Mouse (Mus musculus): ENCODE measurements around the gene Tspyl3. TPM values are rescaled to one million over a fixed set of nuclear protein-coding genes. Genes with fewer than 3 reads are reported as not detected.
"Not testable (repeated sequence)": the region's sequence is repeated elsewhere in the genome, so short reads cannot be mapped to it uniquely, and the experiment has no call there.

Gene Tspyl3
- polyA plus RNA-seq (2014; fragmentation: Nextera tagmentation; extraction: Ambion mirVana) = 23.5 and 27.6 TPM in 2 replicates

DNA sequence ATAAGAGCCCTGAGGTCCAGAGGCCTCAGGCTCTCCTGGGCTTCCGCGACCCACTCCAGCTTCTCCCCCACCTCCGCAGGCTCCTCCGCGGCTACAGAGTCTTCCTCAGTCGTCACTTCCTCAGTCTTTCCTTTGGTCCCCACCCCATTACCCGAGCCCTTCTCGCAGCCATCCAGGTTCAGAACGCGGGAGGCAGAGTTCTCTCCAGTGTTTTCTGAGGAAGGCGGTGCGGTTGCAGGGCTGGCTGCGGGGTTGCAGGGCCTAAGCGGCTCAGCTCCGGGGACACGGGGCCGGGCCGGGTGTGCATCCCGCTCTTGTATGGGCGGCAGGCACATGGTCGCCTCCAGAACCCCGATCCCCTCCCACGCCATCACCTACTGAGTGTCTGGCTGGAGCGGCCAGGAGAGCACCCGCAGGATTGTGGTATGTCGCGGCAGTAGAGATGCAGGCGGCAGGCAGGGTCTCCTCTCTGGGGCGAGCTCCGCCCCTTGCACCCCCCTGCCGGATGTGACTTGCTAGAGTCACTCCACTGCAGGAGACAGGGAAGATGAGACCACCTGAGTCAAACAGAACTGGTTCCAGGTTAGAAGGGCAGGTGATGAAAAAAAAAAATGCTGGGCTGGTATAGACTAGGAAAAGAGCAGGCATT lies at the start of gene Tspyl3:
Gene Tspyl3 (minus strand): TSS at position 496 of the 649 bp plus-strand sequence.
- no peaks in the 10 kb centered on the region for H3K9me3 ChIP-seq (replicated peaks; ENCODE audit: control insufficient read depth, low read length)
- peak; percentile 86 for ATAC-seq
- H3K9ac ChIP-seq (ENCODE audit: low read length) = peak within 1 kb of the TSS; percentile 75
- peak within 1 kb of the TSS; percentile 58 for H3K4me2 ChIP-seq (ENCODE audit: low read length)
- no peaks in the 10 kb centered on the region for H3K27me3 ChIP-seq (replicated peaks; ENCODE audit: control insufficient read depth, insufficient read depth, low read length)
- WGBS = 5% methylated on average over 31 of the region's 31 CpGs
- peak; percentile 60 for DNase-seq (ENCODE audit: low spot score)
- H3K36me3 ChIP-seq (ENCODE audit: control insufficient read depth, insufficient read depth, low read length) = peaks cover 30% of the 10 kb centered on the region
- peak within 1 kb of the TSS; percentile 65 for H3K27ac ChIP-seq (ENCODE audit: low read depth, low read length)
- peak within 1 kb of the TSS; percentile 48 for H3K4me3 ChIP-seq (ENCODE audit: low read depth, low read length)
- no peaks in the 10 kb centered on the region for H3K4me1 ChIP-seq (ENCODE audit: control insufficient read depth, insufficient read depth, low read length)

DNA sequence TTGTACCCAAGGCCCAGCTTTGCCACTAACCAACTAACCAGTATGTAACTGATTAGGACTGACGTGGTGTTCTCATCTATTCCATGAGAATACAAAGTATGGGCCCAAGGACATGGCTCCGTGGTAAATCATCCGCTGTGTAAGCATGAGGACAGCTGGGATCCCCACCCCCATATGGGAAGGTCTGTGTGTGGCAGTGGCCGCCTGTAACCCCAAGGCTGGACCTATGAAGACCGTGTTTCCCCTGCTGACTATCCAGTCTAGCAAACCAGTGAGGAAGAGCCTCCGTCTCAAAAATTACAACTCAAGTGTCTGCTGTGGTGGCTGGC lies 49.6 kb upstream of the Tspyl3 start:
- 74% methylated on average over 6 of the region's 6 CpGs for WGBS
- no peak overlapping the region for H3K4me2 ChIP-seq (ENCODE audit: low read length)
- no peak for ATAC-seq
- no peaks in the 10 kb centered on the region for H3K4me1 ChIP-seq (ENCODE audit: control insufficient read depth, insufficient read depth, low read length)
- no peak for DNase-seq (ENCODE audit: low spot score)
- H3K27ac ChIP-seq (ENCODE audit: low read depth, low read length) = no peak overlapping the region
- H3K36me3 ChIP-seq (ENCODE audit: control insufficient read depth, insufficient read depth, low read length) = 0 out of 2 replicates have a peak, but pooled peaks cover 1% of the 10 kb centered on the region
- H3K9ac ChIP-seq (ENCODE audit: low read length) = no peak overlapping the region
- no peaks in the 10 kb centered on the region for H3K9me3 ChIP-seq (replicated peaks; ENCODE audit: control insufficient read depth, low read length)
- no peaks in the 10 kb centered on the region for H3K27me3 ChIP-seq (replicated peaks; ENCODE audit: control insufficient read depth, insufficient read depth, low read length)
- H3K4me3 ChIP-seq (ENCODE audit: low read depth, low read length) = no peak overlapping the region

DNA sequence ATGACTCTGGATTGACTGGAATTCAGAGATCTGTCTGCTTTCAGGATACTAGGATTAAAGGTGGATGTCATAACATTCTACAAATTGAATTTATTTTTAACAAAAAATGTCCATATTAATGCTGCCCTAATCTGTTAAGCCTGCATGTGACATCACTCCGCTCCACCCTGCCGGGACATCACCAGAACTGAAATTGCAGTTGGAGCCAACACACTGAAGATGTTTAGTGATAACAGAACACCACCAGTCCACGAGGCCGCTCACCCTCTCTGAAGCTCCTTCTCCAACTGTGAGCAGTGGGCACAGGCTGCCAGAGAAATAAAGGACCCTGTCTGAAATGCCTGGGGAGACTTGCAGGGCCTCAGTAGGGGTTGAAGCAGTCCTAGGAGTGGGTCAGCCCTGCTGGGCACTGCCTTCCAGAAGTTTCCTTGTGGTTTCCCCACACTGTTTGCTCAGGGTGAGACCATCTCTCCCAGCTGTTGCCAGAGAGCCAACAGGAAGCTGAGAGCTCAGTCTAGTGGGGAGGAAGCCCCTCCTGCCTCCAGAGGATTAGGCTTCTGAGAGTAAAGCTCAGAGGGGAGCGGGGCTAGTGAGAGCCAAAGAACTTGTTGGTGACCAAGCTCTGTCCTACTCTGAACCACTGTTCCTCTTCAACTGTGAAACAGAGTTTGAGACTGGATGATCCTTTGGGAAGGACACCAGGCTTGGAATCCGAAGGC lies 49.1 kb upstream of the Tspyl3 start:
- not testable (repeated sequence) for DNase-seq (ENCODE audit: low spot score); H3K36me3 ChIP-seq (ENCODE audit: control insufficient read depth, insufficient read depth, low read length); H3K9ac ChIP-seq (ENCODE audit: low read length); H3K4me2 ChIP-seq (ENCODE audit: low read length); H3K27me3 ChIP-seq (replicated peaks; ENCODE audit: control insufficient read depth, insufficient read depth, low read length); H3K4me3 ChIP-seq (ENCODE audit: low read depth, low read length); H3K9me3 ChIP-seq (replicated peaks; ENCODE audit: control insufficient read depth, low read length); H3K27ac ChIP-seq (ENCODE audit: low read depth, low read length); H3K4me1 ChIP-seq (ENCODE audit: control insufficient read depth, insufficient read depth, low read length); ATAC-seq
- WGBS = 74% methylated on average over 6 of the region's 6 CpGs

DNA sequence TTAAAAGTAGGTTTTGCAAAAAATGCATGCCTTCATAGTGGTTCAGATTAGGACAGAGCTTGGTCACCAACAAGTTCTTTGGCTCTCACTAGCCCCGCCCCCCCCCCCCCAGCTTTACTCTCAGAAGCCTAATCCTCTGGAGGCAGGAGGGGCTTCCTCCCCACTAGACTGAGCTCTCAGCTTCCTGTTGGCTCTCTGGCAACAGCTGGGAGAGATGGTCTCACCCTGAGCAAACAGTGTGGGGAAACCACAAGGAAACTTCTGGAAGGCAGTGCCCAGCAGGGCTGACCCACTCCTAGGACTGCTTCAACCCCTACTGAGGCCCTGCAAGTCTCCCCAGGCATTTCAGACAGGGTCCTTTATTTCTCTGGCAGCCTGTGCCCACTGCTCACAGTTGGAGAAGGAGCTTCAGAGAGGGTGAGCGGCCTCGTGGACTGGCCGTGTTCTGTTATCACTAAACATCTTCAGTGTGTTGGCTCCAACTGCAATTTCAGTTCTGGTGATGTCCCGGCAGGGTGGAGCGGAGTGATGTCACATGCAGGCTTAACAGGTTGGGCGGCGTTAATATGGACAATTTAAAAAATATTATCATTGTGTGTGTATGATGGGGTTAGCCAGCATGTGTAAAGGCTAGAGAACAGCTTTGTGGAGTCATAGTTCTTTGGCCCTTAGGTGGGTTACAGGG lies 45.1 kb upstream of the Tspyl3 start:
- H3K27me3 ChIP-seq (replicated peaks; ENCODE audit: control insufficient read depth, insufficient read depth, low read length); H3K4me3 ChIP-seq (ENCODE audit: low read depth, low read length); H3K27ac ChIP-seq (ENCODE audit: low read depth, low read length); H3K4me2 ChIP-seq (ENCODE audit: low read length); H3K9ac ChIP-seq (ENCODE audit: low read length); H3K4me1 ChIP-seq (ENCODE audit: control insufficient read depth, insufficient read depth, low read length); ATAC-seq; H3K9me3 ChIP-seq (replicated peaks; ENCODE audit: control insufficient read depth, low read length); DNase-seq (ENCODE audit: low spot score): not testable (repeated sequence)
- H3K36me3 ChIP-seq (ENCODE audit: control insufficient read depth, insufficient read depth, low read length) = peaks cover 26% of the 10 kb centered on the region
- 70% methylated on average over 8 of the region's 8 CpGs for WGBS

DNA sequence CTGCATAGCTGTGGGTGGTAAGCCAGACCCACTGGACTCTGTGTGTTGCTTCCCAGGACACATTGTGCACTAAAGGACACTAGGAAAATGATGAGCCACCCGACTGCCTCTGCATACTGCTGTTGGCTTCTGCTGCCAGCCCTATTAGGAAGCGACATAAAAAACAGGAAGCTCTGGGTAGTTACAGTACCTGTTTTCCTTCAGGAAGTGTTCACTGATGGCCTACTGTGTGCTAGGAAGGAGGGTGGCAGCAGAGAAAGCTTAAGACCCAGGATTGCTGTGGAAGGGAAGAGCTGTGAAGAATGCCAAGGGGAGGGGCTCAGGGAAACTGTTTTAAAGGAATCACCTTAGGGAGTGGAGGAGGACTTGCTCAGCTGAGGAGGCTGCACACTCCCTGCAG lies 42.1 kb upstream of the Tspyl3 start:
- H3K27me3 ChIP-seq (replicated peaks; ENCODE audit: control insufficient read depth, insufficient read depth, low read length) = no peaks in the 10 kb centered on the region
- H3K4me1 ChIP-seq (ENCODE audit: control insufficient read depth, insufficient read depth, low read length) = no peaks in the 10 kb centered on the region
- no peaks in the 10 kb centered on the region for H3K9me3 ChIP-seq (replicated peaks; ENCODE audit: control insufficient read depth, low read length)
- ATAC-seq (no peak), DNase-seq (ENCODE audit: low spot score) (no peak)
- H3K4me3 ChIP-seq (ENCODE audit: low read depth, low read length) = no peak overlapping the region
- H3K9ac ChIP-seq (ENCODE audit: low read length) = no peak overlapping the region
- peaks cover 48% of the 10 kb centered on the region for H3K36me3 ChIP-seq (ENCODE audit: control insufficient read depth, insufficient read depth, low read length)
- WGBS = 89% methylated on average over 2 of the region's 2 CpGs
- H3K27ac ChIP-seq (ENCODE audit: low read depth, low read length) = no peak overlapping the region
- H3K4me2 ChIP-seq (ENCODE audit: low read length) = no peak overlapping the region

DNA sequence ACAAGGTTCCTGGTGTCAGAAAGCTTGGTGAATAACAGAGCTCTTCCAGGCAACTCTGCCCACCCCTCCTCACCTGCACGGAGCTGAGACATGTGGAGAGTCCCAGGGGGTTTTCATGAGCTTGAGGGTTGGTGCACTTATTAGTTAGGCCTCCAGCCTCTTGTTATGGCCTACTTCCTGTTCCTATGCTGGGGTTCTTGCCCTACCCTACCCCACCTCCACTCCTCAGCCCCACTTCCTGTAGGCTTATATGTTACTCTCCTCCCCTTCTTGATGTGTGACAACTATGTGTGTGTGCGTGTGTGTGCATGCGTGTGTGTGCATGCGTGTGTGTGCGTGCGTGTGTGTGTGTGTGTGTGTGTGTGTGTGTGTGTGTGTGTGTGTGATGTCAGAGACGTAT lies 37.8 kb upstream of the Tspyl3 start:
- Histone ChIP-seq H3K9ac (ENCODE audit: low read length) (no peak overlapping the region), H3K27me3 (replicated peaks; ENCODE audit: control insufficient read depth, insufficient read depth, low read length) (no peaks in the 10 kb centered on the region), H3K9me3 (replicated peaks; ENCODE audit: control insufficient read depth, low read length) (no peaks in the 10 kb centered on the region), H3K4me2 (ENCODE audit: low read length) (no peak overlapping the region), H3K4me1 (ENCODE audit: control insufficient read depth, insufficient read depth, low read length) (no peaks in the 10 kb centered on the region), H3K27ac (ENCODE audit: low read depth, low read length) (no peak overlapping the region), H3K36me3 (ENCODE audit: control insufficient read depth, insufficient read depth, low read length) (peaks cover 70% of the 10 kb centered on the region), H3K4me3 (ENCODE audit: low read depth, low read length) (no peak overlapping the region)
- DNase-seq (ENCODE audit: low spot score) = no peak
- WGBS = 87% methylated on average over 5 of the region's 7 CpGs
- ATAC-seq = no peak

DNA sequence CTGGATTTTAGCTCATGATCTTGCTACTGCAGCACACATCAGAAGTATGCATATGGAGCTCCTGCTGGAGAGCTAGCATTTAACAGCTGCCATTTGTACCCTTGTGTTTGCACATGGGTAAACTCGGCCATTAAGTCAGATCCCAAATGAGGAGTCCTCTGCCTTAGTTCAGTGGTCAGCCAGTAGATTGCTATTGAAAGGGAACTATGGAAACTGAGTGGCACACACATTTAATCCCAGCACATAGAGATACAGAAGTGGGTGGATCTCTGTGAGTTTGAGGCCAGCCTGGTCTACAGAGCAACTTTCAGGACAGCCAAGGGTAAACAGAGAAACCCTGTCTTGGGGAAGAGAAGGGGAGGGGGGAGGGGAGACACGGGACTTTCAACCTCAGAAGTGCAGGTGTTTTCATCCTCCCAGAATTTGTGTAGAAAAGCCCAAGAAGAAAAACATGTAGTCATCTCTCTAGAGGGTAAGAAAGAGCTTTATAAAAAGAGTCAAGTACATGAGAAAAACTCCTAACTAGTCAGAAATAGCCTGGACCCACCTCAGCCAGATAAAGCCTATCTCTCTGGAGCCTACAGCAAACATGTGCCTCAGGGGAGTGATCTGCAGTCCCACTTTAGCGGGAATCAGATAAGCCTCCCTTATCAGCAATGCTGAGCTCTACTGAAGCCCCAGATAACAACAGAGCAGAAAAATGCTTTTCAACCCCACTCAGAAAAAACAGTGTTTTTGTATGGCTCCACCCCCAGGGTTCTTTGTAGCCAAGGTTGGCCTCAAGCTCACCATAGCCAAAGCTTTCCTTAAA lies 34.8 kb upstream of the Tspyl3 start:
- ATAC-seq (no peak), DNase-seq (ENCODE audit: low spot score) (no peak)
- 77% methylated on average over 3 of the region's 3 CpGs for WGBS
- Histone ChIP-seq H3K9ac (ENCODE audit: low read length) (no peak overlapping the region), H3K27ac (ENCODE audit: low read depth, low read length) (no peak overlapping the region), H3K27me3 (replicated peaks; ENCODE audit: control insufficient read depth, insufficient read depth, low read length) (no peaks in the 10 kb centered on the region), H3K4me2 (ENCODE audit: low read length) (no peak overlapping the region), H3K4me1 (ENCODE audit: control insufficient read depth, insufficient read depth, low read length) (no peaks in the 10 kb centered on the region), H3K36me3 (ENCODE audit: control insufficient read depth, insufficient read depth, low read length) (peaks cover 48% of the 10 kb centered on the region), H3K9me3 (replicated peaks; ENCODE audit: control insufficient read depth, low read length) (no peaks in the 10 kb centered on the region), H3K4me3 (ENCODE audit: low read depth, low read length) (no peak overlapping the region)

DNA sequence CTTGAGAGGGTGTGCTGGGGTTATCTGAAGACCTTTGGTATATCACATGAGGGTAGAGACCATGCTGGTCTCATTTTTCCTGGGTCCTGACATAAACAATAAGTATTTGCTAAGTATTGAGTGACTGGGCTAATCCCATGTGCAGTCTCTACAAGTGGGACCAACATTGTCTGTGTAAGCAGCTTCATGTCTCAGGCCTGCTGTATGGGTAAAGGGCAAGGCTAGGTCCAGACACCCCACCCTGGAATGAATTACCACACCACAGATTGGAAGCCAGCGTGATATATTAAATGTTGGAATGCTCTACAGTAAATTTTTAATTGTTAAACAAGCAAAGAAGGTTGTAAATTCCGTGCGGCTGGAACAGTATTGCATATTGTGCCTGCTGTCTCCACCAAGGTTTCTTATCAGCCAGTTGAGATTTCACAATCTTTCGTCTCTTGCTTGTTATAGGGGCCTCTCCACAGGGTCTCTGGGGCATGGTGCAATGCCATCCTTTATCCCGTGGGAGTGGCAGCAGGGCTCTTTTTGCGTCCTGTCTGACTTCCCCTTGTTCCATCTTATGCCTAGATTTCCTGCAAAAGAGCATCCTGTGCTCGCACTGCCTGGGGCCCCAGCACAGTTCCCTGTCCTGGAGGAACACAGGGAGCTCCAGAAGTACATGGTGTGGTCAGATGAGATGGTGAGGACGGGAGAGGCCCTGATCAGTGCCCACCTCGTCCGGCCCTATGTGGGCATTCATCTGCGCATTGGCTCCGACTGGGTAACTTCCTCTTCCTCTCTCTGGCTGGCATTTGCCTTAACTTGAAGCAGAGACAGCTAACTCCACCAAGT lies 34.0 kb upstream of the Tspyl3 start:
- Histone ChIP-seq H3K9me3 (replicated peaks; ENCODE audit: control insufficient read depth, low read length) (no peaks in the 10 kb centered on the region), H3K4me2 (ENCODE audit: low read length) (no peak overlapping the region), H3K4me3 (ENCODE audit: low read depth, low read length) (no peak overlapping the region), H3K4me1 (ENCODE audit: control insufficient read depth, insufficient read depth, low read length) (no peaks in the 10 kb centered on the region), H3K9ac (ENCODE audit: low read length) (no peak overlapping the region), H3K27ac (ENCODE audit: low read depth, low read length) (no peak overlapping the region), H3K27me3 (replicated peaks; ENCODE audit: control insufficient read depth, insufficient read depth, low read length) (no peaks in the 10 kb centered on the region), H3K36me3 (ENCODE audit: control insufficient read depth, insufficient read depth, low read length) (peaks cover 42% of the 10 kb centered on the region)
- ATAC-seq = no peak
- no peak for DNase-seq (ENCODE audit: low spot score)
- WGBS = 88% methylated on average over 12 of the region's 12 CpGs
